Mouse (Mus musculus): ENCODE measurements at regions not wholly inside any gene's neighbourhood (a gene's known extent, or its start where the extent isn't known, plus 50 kb on each side); places are given as distances from the start of the nearest gene placed in this dataset.

- Histone ChIP-seq H3K4me1 (ENCODE audit: control insufficient read depth in 1 of 2, insufficient read depth in 2 of 2) (peaks cover 3 to 12% of the 10 kb centered on the region in 2 experiments; a peak in 3 of 4 replicates), H3K9me3 (replicated peaks; ENCODE audit: low read length) (no peaks in the 10 kb centered on the region), H3K4me3 (replicated peaks in 1 of 3; ENCODE audit: low read depth in 2 of 3, low read length in 2 of 3, poor library complexity in 1 of 3) (no peak overlapping the region), H3K27me3 (replicated peaks) (no peaks in the 10 kb centered on the region), H3K27ac (ENCODE audit: insufficient read depth, low read depth) (no peak overlapping the region), H3K4me2 (ENCODE audit: insufficient read depth, low read depth, poor library complexity, severe bottlenecking) (no peak overlapping the region), H3K9ac (ENCODE audit: insufficient read depth, low read depth) (no peak overlapping the region), H3K36me3 (replicated peaks in 1 of 2; ENCODE audit: control insufficient read depth in 1 of 2, insufficient read depth in 1 of 2, low read length in 1 of 2) (no peaks in the 10 kb centered on the region), H3K79me2 (replicated peaks; ENCODE audit: control insufficient read depth, extremely low read depth, insufficient read depth, poor library complexity, severe bottlenecking) (no peaks in the 10 kb centered on the region)
- dilution Hi-C loops (cut with MboI; ENCODE audit: extremely low pct_ligation_motif_present, extremely low pct_unique_long_range_greater_than_20kb, low sequenced_read_pairs) (no loop called here), in situ Hi-C loops (cut with MboI; ENCODE audit: low pct_ligation_motif_present, low pct_unique_long_range_greater_than_20kb, low sequenced_read_pairs) (no loop called here)
- no peak for DNase-seq (ENCODE audit: extremely low read depth)
- TF ChIP-seq ZMIZ1 (IDR thresholded peaks at IDR 0.05; ENCODE audit: low read depth, low read length) (no peak), CTCF (conservative IDR thresholded peaks at IDR 0.05 in 1 of 2, IDR thresholded peaks at IDR 0.05 in 1 of 2; ENCODE audit: low read depth in 2 of 2, low read length in 2 of 2) (no peak), PAX5 (IDR thresholded peaks at IDR 0.05; ENCODE audit: low read length) (no peak), EP300 (IDR thresholded peaks at IDR 0.05; ENCODE audit: low read length) (no peak), CHD1 (IDR thresholded peaks at IDR 0.05; ENCODE audit: low read depth, low read length) (no peak), TCF12 (IDR thresholded peaks at IDR 0.05; ENCODE audit: low read depth, low read length) (no peak), MEF2A (IDR thresholded peaks at IDR 0.05; ENCODE audit: borderline replicate concordance, low read depth, low read length) (no peak), USF2 (conservative IDR thresholded peaks at IDR 0.05; ENCODE audit: low read depth, low read length) (no peak)
Measured at GRCm38 (mm10) chr17:10044336-10044735, 275.3 kb downstream of the Qk start.

DNA sequence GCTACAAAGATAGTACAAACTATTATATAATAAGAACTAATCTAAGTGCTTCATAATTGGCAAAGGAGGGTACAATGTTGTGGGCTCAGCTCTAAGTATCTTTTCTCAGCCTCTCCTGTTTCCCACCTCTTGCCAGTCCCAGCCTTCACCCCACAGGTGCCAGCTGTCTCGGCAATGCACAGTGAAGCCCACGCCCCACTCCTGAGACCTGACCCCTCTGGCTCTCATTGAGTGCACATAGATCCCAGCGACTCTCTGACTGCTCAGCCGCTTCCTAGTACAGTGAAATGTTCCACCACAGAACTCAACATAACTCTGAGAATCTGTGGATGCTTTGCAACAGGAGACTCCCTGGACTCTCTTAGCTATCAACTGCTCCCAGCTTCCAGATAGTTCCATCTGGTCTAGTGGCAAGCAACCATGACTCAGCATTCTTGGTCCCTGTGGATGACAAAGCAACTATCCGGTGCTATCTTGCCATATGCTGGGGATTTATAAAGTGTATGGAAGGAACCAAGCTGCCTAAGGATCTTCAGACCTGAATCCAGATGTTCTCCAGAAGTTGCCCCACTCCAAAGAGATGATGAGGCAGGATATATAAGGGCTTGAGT lies 277.5 kb downstream of the Qk start:
- Histone ChIP-seq H3K4me3 (replicated peaks in 1 of 3; ENCODE audit: low read depth in 2 of 3, low read length in 2 of 3, poor library complexity in 1 of 3) (no peak overlapping the region), H3K27ac (ENCODE audit: insufficient read depth, low read depth) (no peak overlapping the region), H3K27me3 (replicated peaks) (no peaks in the 10 kb centered on the region), H3K36me3 (replicated peaks in 1 of 2; ENCODE audit: control insufficient read depth in 1 of 2, insufficient read depth in 1 of 2, low read length in 1 of 2) (no peaks in the 10 kb centered on the region), H3K79me2 (replicated peaks; ENCODE audit: control insufficient read depth, extremely low read depth, insufficient read depth, poor library complexity, severe bottlenecking) (no peaks in the 10 kb centered on the region), H3K9ac (ENCODE audit: insufficient read depth, low read depth) (no peak overlapping the region), H3K4me2 (ENCODE audit: insufficient read depth, low read depth, poor library complexity, severe bottlenecking) (no peak overlapping the region), H3K9me3 (replicated peaks; ENCODE audit: low read length) (no peaks in the 10 kb centered on the region), H3K4me1 (ENCODE audit: control insufficient read depth in 1 of 2, insufficient read depth in 2 of 2) (peaks cover 3 to 12% of the 10 kb centered on the region in 2 experiments; a peak in 3 of 4 replicates)
- TF ChIP-seq RCOR1 (conservative IDR thresholded peaks at IDR 0.05; ENCODE audit: low read depth, low read length), result no peak
- TF ChIP-seq JUN (IDR thresholded peaks at IDR 0.05; ENCODE audit: insufficient read depth, low read depth, low read length), result no peak
- TF ChIP-seq ELF1 (IDR thresholded peaks at IDR 0.05; ENCODE audit: low read depth, low read length), result no peak
- TF ChIP-seq BHLHE40 (IDR thresholded peaks at IDR 0.05; ENCODE audit: low read depth, low read length), result no peak
- TF ChIP-seq CHD1 (IDR thresholded peaks at IDR 0.05; ENCODE audit: low read depth, low read length), result no peak
- dilution Hi-C loops (cut with MboI; ENCODE audit: extremely low pct_ligation_motif_present, extremely low pct_unique_long_range_greater_than_20kb, low sequenced_read_pairs) (no loop called here), in situ Hi-C loops (cut with MboI; ENCODE audit: low pct_ligation_motif_present, low pct_unique_long_range_greater_than_20kb, low sequenced_read_pairs) (no loop called here)
- DNase-seq (ENCODE audit: extremely low read depth), result no peak

DNA sequence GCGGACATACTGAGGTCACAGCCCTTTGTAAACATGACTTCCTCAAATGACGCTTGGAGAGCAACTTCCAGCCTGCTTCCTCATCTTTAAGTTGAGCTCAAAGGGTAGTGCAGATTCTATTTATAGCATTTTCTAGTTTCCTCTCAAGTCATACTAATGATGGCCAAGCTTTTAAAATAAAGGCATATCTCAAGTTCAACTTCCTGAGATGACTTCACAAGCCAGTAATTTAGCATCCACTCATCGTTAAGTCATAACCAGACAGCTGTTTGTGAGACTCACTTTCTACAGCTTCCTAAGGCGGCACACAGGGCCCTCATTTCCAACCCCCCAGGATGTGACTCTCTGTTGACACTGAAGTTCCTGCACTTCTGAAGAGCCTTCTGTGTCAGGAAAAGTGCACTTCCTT lies 278.7 kb downstream of the Qk start:
- in situ Hi-C loops (cut with MboI; ENCODE audit: low pct_ligation_motif_present, low pct_unique_long_range_greater_than_20kb, low sequenced_read_pairs), result no loop called here
- H3K4me1 ChIP-seq (ENCODE audit: control insufficient read depth in 1 of 2, insufficient read depth in 2 of 2), result peaks cover 3 to 12% of the 10 kb centered on the region in 2 experiments; a peak in 3 of 4 replicates
- no peaks in the 10 kb centered on the region for H3K9me3 ChIP-seq (replicated peaks; ENCODE audit: low read length)
- no peaks in the 10 kb centered on the region for H3K36me3 ChIP-seq (replicated peaks in 1 of 2; ENCODE audit: control insufficient read depth in 1 of 2, insufficient read depth in 1 of 2, low read length in 1 of 2)
- H3K4me3 ChIP-seq (replicated peaks in 1 of 3; ENCODE audit: low read depth in 2 of 3, low read length in 2 of 3, poor library complexity in 1 of 3), result no peak overlapping the region
- TF ChIP-seq ZMIZ1 (IDR thresholded peaks at IDR 0.05; ENCODE audit: low read depth, low read length), result no peak
- TF ChIP-seq BHLHE40 (IDR thresholded peaks at IDR 0.05; ENCODE audit: low read depth, low read length), result no peak
- no peak for TF ChIP-seq MAX (IDR thresholded peaks at IDR 0.05; ENCODE audit: low read length)
- no peak for TF ChIP-seq MAZ (IDR thresholded peaks at IDR 0.05; ENCODE audit: low read depth, low read length)
- no peak for TF ChIP-seq ZNF384 (IDR thresholded peaks at IDR 0.05; ENCODE audit: low read depth, low read length)
- no peak overlapping the region for H3K4me2 ChIP-seq (ENCODE audit: insufficient read depth, low read depth, poor library complexity, severe bottlenecking)
- dilution Hi-C loops (cut with MboI; ENCODE audit: extremely low pct_ligation_motif_present, extremely low pct_unique_long_range_greater_than_20kb, low sequenced_read_pairs), result no loop called here
- no peak overlapping the region for H3K9ac ChIP-seq (ENCODE audit: insufficient read depth, low read depth)
- DNase-seq (ENCODE audit: extremely low read depth), result no peak
- no peaks in the 10 kb centered on the region for H3K27me3 ChIP-seq (replicated peaks)
- H3K27ac ChIP-seq (ENCODE audit: insufficient read depth, low read depth), result no peak overlapping the region
- no peaks in the 10 kb centered on the region for H3K79me2 ChIP-seq (replicated peaks; ENCODE audit: control insufficient read depth, extremely low read depth, insufficient read depth, poor library complexity, severe bottlenecking)
